In genomic region chr3:105706366-105707020, GRCm38 (mm10) we compare ENCODE assay signal across 10 mouse cellular contexts. TPM values are rescaled to one million over a fixed set of nuclear protein-coding genes. Genes with fewer than 3 reads are reported as not detected.
DNase-seq lines count a peak whose midpoint lies in the region; ATAC-seq and TF ChIP-seq lines count a peak whose summit lies in the region.
"Had no signal": no experiment of that assay in that cellular context is flagged by ENCODE, and none has a peak within 500 bp of the region (broad histone marks: within the 10 kb centered on the region; RNA-seq: fewer than 3 reads in every experiment).

No protein-coding gene starts in this region.

- H3K9ac ChIP-seq in liver, embryonic 11.5 days (ENCODE audit: low read depth, low read length) = no peak overlapping the region
- no peak overlapping the region for H3K9ac ChIP-seq in liver, postnatal 0 days (replicated peaks)
- H3K9ac ChIP-seq in forebrain, embryonic 11.5 days (ENCODE audit: low read length) = no peak overlapping the region; the same call in 1 of the 2 replicates
- H3K9ac ChIP-seq in intestine, embryonic 15.5 days = no peak overlapping the region
- H3K9ac ChIP-seq in neural tube, embryonic 14.5 days (replicated peaks; ENCODE audit: low read depth, low read length) = no peak overlapping the region
- H3K9ac ChIP-seq: liver, embryonic 15.5 days had no signal

- H3K4me3 ChIP-seq in liver, embryonic 11.5 days (ENCODE audit: low read depth, low read length) = no peak overlapping the region
- H3K4me3 ChIP-seq in liver, postnatal 0 days (ENCODE audit: low read depth, low read length) = no peak overlapping the region
- H3K4me3 ChIP-seq in forebrain, embryonic 11.5 days (ENCODE audit: low read depth, low read length) = no peak overlapping the region
- H3K4me3 ChIP-seq in intestine, embryonic 15.5 days (replicated peaks) = no peak overlapping the region
- H3K4me3 ChIP-seq in neural tube, embryonic 14.5 days (ENCODE audit: low read depth, low read length) = 0 out of 2 replicates have a peak overlapping the region, but pooled peaks have one; percentile 37
- H3K4me3 ChIP-seq: liver, embryonic 15.5 days had no signal

- TF ChIP-seq CTCF in liver, postnatal 0 days (IDR thresholded peaks at IDR 0.05; ENCODE audit: low read depth) = no peak

- no peak overlapping the region for H3K27ac ChIP-seq in liver, embryonic 11.5 days (ENCODE audit: low read depth, low read length)
- no peak overlapping the region for H3K27ac ChIP-seq in liver, postnatal 0 days (ENCODE audit: low read depth)
- no peak overlapping the region for H3K27ac ChIP-seq in forebrain, embryonic 11.5 days (ENCODE audit: low read depth, low read length)
- H3K27ac ChIP-seq in intestine, embryonic 15.5 days = no peak overlapping the region
- H3K27ac ChIP-seq in neural tube, embryonic 14.5 days (ENCODE audit: low read depth, low read length) = 0 out of 2 replicates have a peak overlapping the region, but pooled peaks have one; percentile 2
- H3K27ac ChIP-seq: liver, embryonic 15.5 days had no signal

- WGBS in liver, embryonic 11.5 days = 50% methylated on average over 4 of the region's 4 CpGs
- 51% methylated on average over 4 of the region's 4 CpGs for WGBS in liver, postnatal 0 days (ENCODE audit: insufficient replicate concordance)
- 29% methylated on average over 4 of the region's 4 CpGs for WGBS in forebrain, embryonic 11.5 days
- WGBS in intestine, embryonic 15.5 days = 42% methylated on average over 4 of the region's 4 CpGs
- 24% methylated on average over 4 of the region's 4 CpGs for WGBS in neural tube, embryonic 14.5 days

- H3K4me1 ChIP-seq in liver, embryonic 11.5 days (replicated peaks; ENCODE audit: control insufficient read depth, insufficient read depth, low read length) = peaks cover 27% of the 10 kb centered on the region
- H3K4me1 ChIP-seq in liver, postnatal 0 days (ENCODE audit: insufficient read depth) = peaks cover 26% of the 10 kb centered on the region
- no peaks in the 10 kb centered on the region for H3K4me1 ChIP-seq in forebrain, embryonic 11.5 days (replicated peaks; ENCODE audit: control insufficient read depth, insufficient read depth, low read length)
- H3K4me1 ChIP-seq in intestine, embryonic 15.5 days (replicated peaks) = peaks cover 11% of the 10 kb centered on the region; the same call in 1 of the 2 replicates
- H3K4me1 ChIP-seq in neural tube, embryonic 14.5 days (ENCODE audit: control insufficient read depth, insufficient read depth, low read length) = peaks cover 6% of the 10 kb centered on the region; the same call in 1 of the 2 replicates

- DNase-seq in liver, embryonic 11.5 days (ENCODE audit: low spot score) = peak; percentile 15
- no peak for DNase-seq in liver, postnatal 0 days
- no peak for DNase-seq in forebrain, embryonic 11.5 days (ENCODE audit: low spot score)
- DNase-seq in thymus, postnatal 0 days (ENCODE audit: low spot score) = no peak
- DNase-seq in retina, embryonic 14.5 days (ENCODE audit: low spot score) = no peak
- DNase-seq in layer of hippocampus, postnatal 36 days = no peak

- no peaks in the 10 kb centered on the region for H3K36me3 ChIP-seq in liver, embryonic 11.5 days (ENCODE audit: control insufficient read depth, insufficient read depth, low read length)
- H3K36me3 ChIP-seq in liver, postnatal 0 days (replicated peaks; ENCODE audit: insufficient read depth, low read length) = no peaks in the 10 kb centered on the region
- no peaks in the 10 kb centered on the region for H3K36me3 ChIP-seq in forebrain, embryonic 11.5 days (ENCODE audit: control insufficient read depth, insufficient read depth, low read length)
- H3K36me3 ChIP-seq in intestine, embryonic 15.5 days = no peaks in the 10 kb centered on the region
- H3K36me3 ChIP-seq in neural tube, embryonic 14.5 days (ENCODE audit: control insufficient read depth, insufficient read depth, low read length) = no peaks in the 10 kb centered on the region
- H3K36me3 ChIP-seq: liver, embryonic 15.5 days had no signal

- ATAC-seq in liver, embryonic 11.5 days (replicated peaks; ENCODE audit: low FRiP score) = no peak
- ATAC-seq in liver, postnatal 0 days = no peak
- no peak for ATAC-seq in forebrain, embryonic 11.5 days (replicated peaks; ENCODE audit: low FRiP score)
- ATAC-seq in intestine, embryonic 15.5 days = no peak
- ATAC-seq in neural tube, embryonic 14.5 days (ENCODE audit: low read depth) = no peak
- ATAC-seq: Patski had no signal

- H3K4me2 ChIP-seq in liver, embryonic 11.5 days = no peak overlapping the region
- H3K4me2 ChIP-seq in liver, postnatal 0 days (ENCODE audit: low read depth, low read length) = no peak overlapping the region
- peak overlapping the region; percentile 13 for H3K4me2 ChIP-seq in forebrain, embryonic 11.5 days (ENCODE audit: low read depth, low read length, severe bottlenecking)
- peak overlapping the region; percentile 99 for H3K4me2 ChIP-seq in intestine, embryonic 15.5 days (replicated peaks)
- H3K4me2 ChIP-seq in neural tube, embryonic 14.5 days (ENCODE audit: low read depth, low read length) = no peak overlapping the region

- H3K9me3 ChIP-seq in liver, embryonic 11.5 days (ENCODE audit: control insufficient read depth, low read length) = no peaks in the 10 kb centered on the region
- H3K9me3 ChIP-seq in liver, postnatal 0 days (ENCODE audit: low read length) = no peaks in the 10 kb centered on the region
- H3K9me3 ChIP-seq in forebrain, embryonic 11.5 days (ENCODE audit: control insufficient read depth, low read length) = no peaks in the 10 kb centered on the region
- H3K9me3 ChIP-seq in intestine, embryonic 15.5 days = no peaks in the 10 kb centered on the region
- no peaks in the 10 kb centered on the region for H3K9me3 ChIP-seq in neural tube, embryonic 14.5 days (ENCODE audit: control insufficient read depth, low read length)
- H3K9me3 ChIP-seq: liver, embryonic 15.5 days had no signal

- no peak for TF ChIP-seq EP300 in liver, postnatal 0 days (IDR thresholded peaks at IDR 0.05; ENCODE audit: low read depth)

- H3K27me3 ChIP-seq in liver, embryonic 11.5 days (replicated peaks; ENCODE audit: control insufficient read depth, insufficient read depth, low read length) = peaks cover 17% of the 10 kb centered on the region
- H3K27me3 ChIP-seq in liver, postnatal 0 days (ENCODE audit: insufficient read depth, low read length) = peaks cover 31% of the 10 kb centered on the region
- peaks cover 7% of the 10 kb centered on the region for H3K27me3 ChIP-seq in forebrain, embryonic 11.5 days (ENCODE audit: control insufficient read depth, insufficient read depth, low read length)
- peaks cover 7% of the 10 kb centered on the region for H3K27me3 ChIP-seq in intestine, embryonic 15.5 days (replicated peaks)
- H3K27me3 ChIP-seq in neural tube, embryonic 14.5 days (ENCODE audit: control insufficient read depth, insufficient read depth, low read length) = 0 out of 2 replicates have a peak, but pooled peaks cover 2% of the 10 kb centered on the region
- H3K27me3 ChIP-seq: Patski had no signal

RNA-seq across cellular contexts. Expression of gene Inka2, which starts 2.1 kb away (rescaled TPM):
- polyA plus RNA-seq in liver, embryonic 11.5 days (2014; fragmentation: Nextera tagmentation; extraction: Ambion mirVana) = 0.23 and 0.36 TPM in 2 replicates
- 0.13 and 0.17 TPM in 2 replicates for polyA plus RNA-seq in liver, postnatal 0 days (2015; fragmentation: Nextera tagmentation; extraction: Ambion mirVana)
- polyA plus RNA-seq in forebrain, embryonic 11.5 days (2014; fragmentation: Nextera tagmentation; extraction: Ambion mirVana) = 1.8 and 2.9 TPM in 2 replicates
- 1.7 and 2.2 TPM in 2 replicates for polyA plus RNA-seq in intestine, embryonic 15.5 days (2015; fragmentation: Nextera tagmentation; extraction: Ambion mirVana)
- polyA plus RNA-seq in neural tube, embryonic 14.5 days (2014; fragmentation: Nextera tagmentation; extraction: Ambion mirVana) = 3.1 and 3.6 TPM in 2 replicates
- 2.6 and 2.8 TPM in 2 replicates for polyA plus RNA-seq in thymus, postnatal 0 days (2015; fragmentation: Nextera tagmentation; extraction: Ambion mirVana)
- 10 to 100 TPM; 70.4 to 75.5 TPM for total RNA-seq in layer of hippocampus, postnatal 36 days (2021)

RNA-seq across cellular contexts. Expression of gene Ddx20, which starts 19.1 kb away (rescaled TPM):
- polyA plus RNA-seq in liver, embryonic 11.5 days (2014; fragmentation: Nextera tagmentation; extraction: Ambion mirVana) = 41.0 and 45.9 TPM in 2 replicates
- polyA plus RNA-seq in liver, postnatal 0 days (2015; fragmentation: Nextera tagmentation; extraction: Ambion mirVana) = 9.7 and 9.8 TPM in 2 replicates
- 47.6 and 52.9 TPM in 2 replicates for polyA plus RNA-seq in forebrain, embryonic 11.5 days (2014; fragmentation: Nextera tagmentation; extraction: Ambion mirVana)
- polyA plus RNA-seq in intestine, embryonic 15.5 days (2015; fragmentation: Nextera tagmentation; extraction: Ambion mirVana) = 37.9 and 39.2 TPM in 2 replicates
- polyA plus RNA-seq in neural tube, embryonic 14.5 days (2014; fragmentation: Nextera tagmentation; extraction: Ambion mirVana) = 22.2 and 25.7 TPM in 2 replicates
- 36.6 and 41.1 TPM in 2 replicates for polyA plus RNA-seq in thymus, postnatal 0 days (2015; fragmentation: Nextera tagmentation; extraction: Ambion mirVana)
- total RNA-seq in layer of hippocampus, postnatal 36 days (2021) = 10 to 100 TPM; 11.1 to 11.9 TPM

Comparison
In these comparisons a context has a peak if more than half of its experiments do, and no peak if none do; other contexts are left out.
1. H3K4me2 ChIP-seq: peak in forebrain, embryonic 11.5 days (single experiment) and intestine, embryonic 15.5 days (single experiment); none in liver, embryonic 11.5 days (single experiment), liver, postnatal 0 days (single experiment) and neural tube, embryonic 14.5 days (single experiment).